Mouse (Mus musculus): Measurements from ENCODE around the gene Nptn. TPM values are rescaled to one million over a fixed set of nuclear protein-coding genes. Genes with fewer than 3 reads are reported as not detected.

Nptn gene
- polyA plus RNA-seq, 1 experiment: 262 TPM

DNA sequence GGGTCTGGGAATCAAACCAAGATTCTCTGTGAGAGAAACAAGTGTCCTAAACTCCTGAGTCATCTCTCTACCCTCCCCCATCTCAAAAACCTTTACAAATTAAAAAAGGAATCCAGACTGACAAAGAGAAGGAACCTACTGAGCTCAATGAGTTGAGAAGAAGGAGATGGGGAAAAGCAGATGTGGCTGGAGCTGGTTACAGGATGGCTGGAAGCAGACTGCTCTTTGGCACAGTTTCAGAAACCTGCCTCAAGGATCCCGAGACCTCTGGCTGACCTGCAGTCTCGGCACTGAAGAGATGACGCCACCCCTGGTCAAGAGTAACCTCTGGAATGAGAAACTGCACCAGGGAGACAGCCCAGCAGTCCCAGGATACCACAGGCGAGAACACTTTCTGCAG is 90.4 kb downstream of the Nptn start:
- no peak for TF ChIP-seq MAX (IDR thresholded peaks at IDR 0.05)
- no peak for TF ChIP-seq USF1 (IDR thresholded peaks at IDR 0.05; ENCODE audit: low read depth)
- TF ChIP-seq FOSL1 (IDR thresholded peaks at IDR 0.05; ENCODE audit: insufficient read depth, low read length, poor library complexity, severe bottlenecking): no peak
- no peak for TF ChIP-seq CTCF (IDR thresholded peaks at IDR 0.05; ENCODE audit: control insufficient read depth, insufficient read depth, insufficient read length)
- TF ChIP-seq MYOD1 (IDR thresholded peaks at IDR 0.05; ENCODE audit: control insufficient read depth, insufficient read length, low read depth): no peak
- TF ChIP-seq MYOG (IDR thresholded peaks at IDR 0.05; ENCODE audit: control insufficient read depth, extremely low read depth, insufficient read length): no peak
- TF ChIP-seq CEBPB (IDR thresholded peaks at IDR 0.05; ENCODE audit: low read depth): no peak
- Histone ChIP-seq H3K79me2 (ENCODE audit: control insufficient read depth, insufficient read depth) (no peaks in the 10 kb centered on the region), H3K4me3 (ENCODE audit: insufficient read depth, poor library complexity, severe bottlenecking) (no peak overlapping the region), H3K27me3 (ENCODE audit: control insufficient read depth, insufficient read depth, insufficient read length) (no peaks in the 10 kb centered on the region), H3ac (ENCODE audit: control insufficient read depth, insufficient read length, low read depth) (no peak overlapping the region), H3K36me3 (ENCODE audit: control insufficient read depth, insufficient read depth) (no peaks in the 10 kb centered on the region), H3K79me3 (ENCODE audit: low read depth) (no peaks in the 10 kb centered on the region)

GRCm38 (mm10) chr9:58674736-58675135 is 92.7 kb downstream of the Nptn start:
- Histone ChIP-seq H3K36me3 (ENCODE audit: control insufficient read depth, insufficient read depth) (no peaks in the 10 kb centered on the region), H3K27me3 (ENCODE audit: control insufficient read depth, insufficient read depth, insufficient read length) (no peaks in the 10 kb centered on the region), H3K79me2 (ENCODE audit: control insufficient read depth, insufficient read depth) (no peaks in the 10 kb centered on the region), H3K4me3 (ENCODE audit: insufficient read depth, poor library complexity, severe bottlenecking) (no peak overlapping the region), H3ac (ENCODE audit: control insufficient read depth, insufficient read length, low read depth) (no peak overlapping the region), H3K79me3 (ENCODE audit: low read depth) (no peaks in the 10 kb centered on the region)
- TF ChIP-seq CTCF (IDR thresholded peaks at IDR 0.05; ENCODE audit: control insufficient read depth, insufficient read depth, insufficient read length) (no peak), FOSL1 (IDR thresholded peaks at IDR 0.05; ENCODE audit: insufficient read depth, low read length, poor library complexity, severe bottlenecking) (no peak), CEBPB (IDR thresholded peaks at IDR 0.05; ENCODE audit: low read depth) (no peak), USF1 (IDR thresholded peaks at IDR 0.05; ENCODE audit: low read depth) (no peak)

DNA sequence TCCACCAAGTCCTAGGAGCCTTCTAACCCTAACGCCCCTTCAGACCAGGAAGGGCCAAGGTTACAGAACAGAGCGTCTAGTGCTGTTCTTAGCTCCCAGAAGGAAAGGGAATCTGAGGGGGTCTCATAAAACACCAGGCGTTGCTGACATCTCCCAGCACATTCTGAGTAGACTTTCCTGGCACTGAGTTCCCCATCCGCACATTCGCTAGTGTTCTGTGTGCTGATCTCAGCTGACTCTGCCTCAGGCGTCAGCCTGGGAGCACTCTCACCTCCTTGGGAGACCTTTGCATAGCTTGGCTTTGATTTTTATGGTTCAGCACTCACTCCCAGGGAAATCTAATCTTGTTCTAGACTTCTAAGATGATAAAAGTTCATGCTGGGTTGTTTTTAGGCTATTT is 93.3 kb downstream of the Nptn start:
- TF ChIP-seq CEBPB (IDR thresholded peaks at IDR 0.05; ENCODE audit: low read depth) (no peak), FOSL1 (IDR thresholded peaks at IDR 0.05; ENCODE audit: insufficient read depth, low read length, poor library complexity, severe bottlenecking) (no peak), USF1 (IDR thresholded peaks at IDR 0.05; ENCODE audit: low read depth) (no peak), MAX (IDR thresholded peaks at IDR 0.05) (no peak), CTCF (IDR thresholded peaks at IDR 0.05; ENCODE audit: control insufficient read depth, insufficient read depth, insufficient read length) (no peak), MYOD1 (IDR thresholded peaks at IDR 0.05; ENCODE audit: control insufficient read depth, insufficient read length, low read depth) (no peak), MYOG (IDR thresholded peaks at IDR 0.05; ENCODE audit: control insufficient read depth, extremely low read depth, insufficient read length) (no peak)
- no peaks in the 10 kb centered on the region for H3K27me3 ChIP-seq (ENCODE audit: control insufficient read depth, insufficient read depth, insufficient read length)
- no peak overlapping the region for H3K4me3 ChIP-seq (ENCODE audit: insufficient read depth, poor library complexity, severe bottlenecking)
- no peak overlapping the region for H3ac ChIP-seq (ENCODE audit: control insufficient read depth, insufficient read length, low read depth)
- no peaks in the 10 kb centered on the region for H3K36me3 ChIP-seq (ENCODE audit: control insufficient read depth, insufficient read depth)
- H3K79me3 ChIP-seq (ENCODE audit: low read depth): no peaks in the 10 kb centered on the region
- no peaks in the 10 kb centered on the region for H3K79me2 ChIP-seq (ENCODE audit: control insufficient read depth, insufficient read depth)

DNA sequence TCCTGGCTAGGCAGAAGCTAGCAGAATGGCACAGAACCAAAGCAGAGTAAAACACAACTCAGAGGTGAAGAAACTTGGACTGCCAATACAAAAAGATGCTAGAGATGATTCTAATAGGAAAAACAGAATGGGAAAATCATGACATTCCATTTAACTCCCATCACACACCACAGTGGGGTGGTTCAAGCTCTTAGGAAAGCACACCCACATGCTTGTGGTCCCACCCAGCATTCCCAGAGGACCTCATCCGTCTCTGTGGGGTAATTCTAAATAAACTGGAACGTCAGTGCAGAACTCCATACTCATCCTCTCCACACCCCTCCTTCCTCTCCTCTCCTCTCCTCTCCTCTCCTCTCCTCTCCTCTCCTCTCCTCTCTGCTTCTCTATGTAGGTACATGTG is 99.4 kb downstream of the Nptn start:
- TF ChIP-seq MYOD1 (IDR thresholded peaks at IDR 0.05; ENCODE audit: control insufficient read depth, insufficient read length, low read depth) (no peak), MYOG (IDR thresholded peaks at IDR 0.05; ENCODE audit: control insufficient read depth, extremely low read depth, insufficient read length) (no peak), MAX (IDR thresholded peaks at IDR 0.05) (no peak), USF1 (IDR thresholded peaks at IDR 0.05; ENCODE audit: low read depth) (no peak), FOSL1 (IDR thresholded peaks at IDR 0.05; ENCODE audit: insufficient read depth, low read length, poor library complexity, severe bottlenecking) (no peak), CTCF (IDR thresholded peaks at IDR 0.05; ENCODE audit: control insufficient read depth, insufficient read depth, insufficient read length) (no peak), CEBPB (IDR thresholded peaks at IDR 0.05; ENCODE audit: low read depth) (no peak)

GRCm38 (mm10) chr9:58682106-58682505 is 100.1 kb downstream of the Nptn start:
- Histone ChIP-seq H3K4me3 (ENCODE audit: insufficient read depth, poor library complexity, severe bottlenecking) (no peak overlapping the region), H3K79me2 (ENCODE audit: control insufficient read depth, insufficient read depth) (no peaks in the 10 kb centered on the region), H3K79me3 (ENCODE audit: low read depth) (no peaks in the 10 kb centered on the region), H3K27me3 (ENCODE audit: control insufficient read depth, insufficient read depth, insufficient read length) (no peaks in the 10 kb centered on the region), H3ac (ENCODE audit: control insufficient read depth, insufficient read length, low read depth) (no peak overlapping the region), H3K36me3 (ENCODE audit: control insufficient read depth, insufficient read depth) (no peaks in the 10 kb centered on the region)
- TF ChIP-seq CEBPB (IDR thresholded peaks at IDR 0.05; ENCODE audit: low read depth) (no peak), MAX (IDR thresholded peaks at IDR 0.05) (no peak), USF1 (IDR thresholded peaks at IDR 0.05; ENCODE audit: low read depth) (no peak), MYOD1 (IDR thresholded peaks at IDR 0.05; ENCODE audit: control insufficient read depth, insufficient read length, low read depth) (no peak), CTCF (IDR thresholded peaks at IDR 0.05; ENCODE audit: control insufficient read depth, insufficient read depth, insufficient read length) (no peak), MYOG (IDR thresholded peaks at IDR 0.05; ENCODE audit: control insufficient read depth, extremely low read depth, insufficient read length) (no peak), FOSL1 (IDR thresholded peaks at IDR 0.05; ENCODE audit: insufficient read depth, low read length, poor library complexity, severe bottlenecking) (no peak)

More for the DNA sequence above, 99.4 kb downstream of the Nptn start:
- Histone ChIP-seq H3K36me3 (ENCODE audit: control insufficient read depth, insufficient read depth) (no peaks in the 10 kb centered on the region), H3K4me3 (ENCODE audit: insufficient read depth, poor library complexity, severe bottlenecking) (no peak overlapping the region), H3K79me2 (ENCODE audit: control insufficient read depth, insufficient read depth) (no peaks in the 10 kb centered on the region), H3K79me3 (ENCODE audit: low read depth) (no peaks in the 10 kb centered on the region), H3ac (ENCODE audit: control insufficient read depth, insufficient read length, low read depth) (no peak overlapping the region), H3K27me3 (ENCODE audit: control insufficient read depth, insufficient read depth, insufficient read length) (no peaks in the 10 kb centered on the region)

DNA sequence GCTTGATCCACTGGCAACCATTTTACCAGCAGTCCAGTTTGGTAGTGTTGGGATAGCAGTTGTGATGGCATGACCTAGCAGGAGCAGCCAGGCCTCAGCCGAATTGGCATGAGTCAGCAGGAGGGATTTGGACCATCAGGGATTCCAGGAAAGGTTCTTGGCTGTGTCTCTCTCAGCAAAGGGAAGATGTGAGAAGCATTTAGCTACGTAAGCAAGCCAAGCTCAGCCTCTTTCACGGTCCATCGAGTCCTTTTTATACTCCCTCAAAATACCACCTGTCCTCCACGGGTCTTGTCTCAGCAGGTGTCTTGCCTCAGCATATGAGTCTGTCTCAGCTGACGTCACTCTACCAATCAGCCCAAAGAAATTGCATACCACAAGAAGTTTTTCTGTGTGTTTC is 101.3 kb downstream of the Nptn start:
- no peak overlapping the region for H3K4me3 ChIP-seq (ENCODE audit: insufficient read depth, poor library complexity, severe bottlenecking)
- no peaks in the 10 kb centered on the region for H3K27me3 ChIP-seq (ENCODE audit: control insufficient read depth, insufficient read depth, insufficient read length)
- H3K79me3 ChIP-seq (ENCODE audit: low read depth): no peaks in the 10 kb centered on the region
- TF ChIP-seq CTCF (IDR thresholded peaks at IDR 0.05; ENCODE audit: control insufficient read depth, insufficient read depth, insufficient read length) (no peak), CEBPB (IDR thresholded peaks at IDR 0.05; ENCODE audit: low read depth) (no peak), USF1 (IDR thresholded peaks at IDR 0.05; ENCODE audit: low read depth) (no peak), MYOG (IDR thresholded peaks at IDR 0.05; ENCODE audit: control insufficient read depth, extremely low read depth, insufficient read length) (no peak), FOSL1 (IDR thresholded peaks at IDR 0.05; ENCODE audit: insufficient read depth, low read length, poor library complexity, severe bottlenecking) (no peak)
- no peaks in the 10 kb centered on the region for H3K79me2 ChIP-seq (ENCODE audit: control insufficient read depth, insufficient read depth)
- no peak overlapping the region for H3ac ChIP-seq (ENCODE audit: control insufficient read depth, insufficient read length, low read depth)
- H3K36me3 ChIP-seq (ENCODE audit: control insufficient read depth, insufficient read depth): no peaks in the 10 kb centered on the region
